Mouse (Mus musculus): ENCODE data around the gene Tk2. TPM values are rescaled to one million over a fixed set of nuclear protein-coding genes. Genes with fewer than 3 reads are reported as not detected.

Tk2 gene
- total RNA-seq, 2 experiments from 2014 or later = 2.7 to 3.6 TPM

- H3K27ac ChIP-seq = no peak overlapping the region
- no peak for DNase-seq
- no peak for TF ChIP-seq CTCF (IDR thresholded peaks at IDR 0.05)
- intact Hi-C loops (cut with DNase I) = no loop called here
- H3K4me3 ChIP-seq = no peak overlapping the region
Measured at GRCm38 (mm10) chr8:104202320-104202719, 46.0 kb downstream of the Tk2 start.

- no peak for DNase-seq
- TF ChIP-seq CTCF (IDR thresholded peaks at IDR 0.05) = no peak
- intact Hi-C loops (cut with DNase I) = no loop called here
- Histone ChIP-seq H3K4me3 (no peak overlapping the region), H3K27ac (no peak overlapping the region)
Measured at GRCm38 (mm10) chr8:104201622-104202021, 46.7 kb downstream of the Tk2 start.

GRCm38 (mm10) chr8:104199802-104200201, 48.6 kb downstream of the Tk2 start:
- TF ChIP-seq CTCF (IDR thresholded peaks at IDR 0.05) = no peak
- no peak for DNase-seq
- H3K27ac ChIP-seq = no peak overlapping the region
- intact Hi-C loops (cut with DNase I) = no loop called here
- H3K4me3 ChIP-seq = no peak overlapping the region

- TF ChIP-seq CTCF (IDR thresholded peaks at IDR 0.05) = no peak
- Histone ChIP-seq H3K27ac (no peak overlapping the region), H3K4me3 (no peak overlapping the region)
- intact Hi-C loops (cut with DNase I) = no loop called here
- no peak for DNase-seq
Measured at GRCm38 (mm10) chr8:104191496-104191895, 56.9 kb downstream of the Tk2 start.

- intact Hi-C loops (cut with DNase I) = no loop called here
- no peak for TF ChIP-seq CTCF (IDR thresholded peaks at IDR 0.05)
- DNase-seq = no peak
Measured at GRCm38 (mm10) chr8:104190777-104191468, 57.4 kb downstream of the Tk2 start.

GRCm38 (mm10) chr8:104188459-104188858, 59.9 kb downstream of the Tk2 start:
- TF ChIP-seq CTCF (IDR thresholded peaks at IDR 0.05) = no peak
- H3K27ac ChIP-seq = no peak overlapping the region
- no peak for DNase-seq
- intact Hi-C loops (cut with DNase I) = no loop called here
- no peak overlapping the region for H3K4me3 ChIP-seq

More at GRCm38 (mm10) chr8:104190777-104191468, 57.4 kb downstream of the Tk2 start:
- H3K27ac ChIP-seq = no peak overlapping the region
- H3K4me3 ChIP-seq = no peak overlapping the region

- no peak for TF ChIP-seq CTCF (IDR thresholded peaks at IDR 0.05)
- intact Hi-C loops (cut with DNase I) = no loop called here
- Histone ChIP-seq H3K4me3 (no peak overlapping the region), H3K27ac (no peak overlapping the region)
- DNase-seq = no peak
Measured at GRCm38 (mm10) chr8:104187622-104188021, 60.7 kb downstream of the Tk2 start.

- no peak for DNase-seq
- TF ChIP-seq CTCF (IDR thresholded peaks at IDR 0.05) = no peak
- Histone ChIP-seq H3K4me3 (no peak overlapping the region), H3K27ac (no peak overlapping the region)
- intact Hi-C loops (cut with DNase I) = no loop called here
Measured at GRCm38 (mm10) chr8:104186827-104187226, 61.5 kb downstream of the Tk2 start.

GRCm38 (mm10) chr8:104184905-104185304, 63.5 kb downstream of the Tk2 start:
- DNase-seq = no peak
- Histone ChIP-seq H3K4me3 (no peak overlapping the region), H3K27ac (no peak overlapping the region)
- intact Hi-C loops (cut with DNase I) = no loop called here
- TF ChIP-seq CTCF (IDR thresholded peaks at IDR 0.05) = no peak

- no peak for TF ChIP-seq CTCF (IDR thresholded peaks at IDR 0.05)
- H3K4me3 ChIP-seq = no peak overlapping the region
- DNase-seq = no peak
- no peak overlapping the region for H3K27ac ChIP-seq
- intact Hi-C loops (cut with DNase I) = no loop called here
Measured at GRCm38 (mm10) chr8:104177054-104177453, 71.3 kb downstream of the Tk2 start.

Other genes starting within 250 kb of the Tk2 start
- gene Cdh5, start 146.9 kb downstream of the Tk2 start, total RNA-seq (2021) = 10 to 100 TPM; 36.4 to 46.9 TPM
- gene Bean1, start 78.1 kb downstream of the Tk2 start, total RNA-seq (2021) = under 1 TPM; 0.08 to 0.39 TPM
- gene Cklf, start 2.3 kb upstream of the Tk2 start, total RNA-seq (2021) = 1 to 10 TPM; 1.4 to 3.8 TPM
- not detected for gene Cmtm2a, start 44.6 kb upstream of the Tk2 start, total RNA-seq (2021)
- gene Gm45711, start 61.5 kb upstream of the Tk2 start, total RNA-seq (2021) = not detected
- gene Cmtm1, start 61.6 kb upstream of the Tk2 start, total RNA-seq (2021) = not detected
- gene Gm11020, start 73.0 kb upstream of the Tk2 start, total RNA-seq (2021) = not detected
- gene Cmtm2b, start 73.7 kb upstream of the Tk2 start, total RNA-seq (2021) = not detected
- 1 to 10 TPM; 3.5 to 8.5 TPM for gene Cmtm3, start 90.9 kb upstream of the Tk2 start, total RNA-seq (2021)
- gene Cmtm4, start 147.2 kb upstream of the Tk2 start, total RNA-seq (2021) = 1 to 10 TPM; 3.9 to 5.7 TPM
- 100 to 1,000 TPM in 1 of 2 experiments, 10 to 100 TPM in 1; 99.8 to 100 TPM for gene Dync1li2, start 194.5 kb upstream of the Tk2 start, total RNA-seq (2021)